Mouse (Mus musculus): ENCODE measurements at regions not wholly inside any gene's neighbourhood (a gene's known extent, or its start where the extent isn't known, plus 50 kb on each side); places are given as distances from the start of the nearest gene placed in this dataset.
"Not testable (repeated sequence)": the region's sequence is repeated elsewhere in the genome, so short reads cannot be mapped to it uniquely, and the experiment has no call there.

DNA sequence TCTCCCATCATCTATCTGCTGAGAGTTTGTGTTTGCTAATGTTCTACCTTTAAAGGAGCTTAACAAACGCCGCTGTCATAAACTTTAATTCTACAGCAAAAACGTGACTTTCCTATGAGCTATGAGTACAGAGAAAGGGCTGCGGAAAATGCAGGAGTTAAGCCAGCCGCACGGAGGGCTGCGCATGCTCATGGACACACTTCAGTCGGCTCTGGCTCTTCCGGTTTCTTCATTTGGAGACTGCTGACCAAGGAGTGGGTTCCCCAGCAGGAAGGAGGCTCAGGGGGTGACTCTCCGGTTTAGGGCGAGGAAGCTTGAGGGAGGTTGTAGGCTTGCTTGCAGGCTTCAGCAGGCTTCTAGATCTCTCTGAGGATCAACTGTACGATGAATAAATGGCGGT lies 59.3 kb downstream of the Sox2 start:
- DNase-seq: no peak

DNA sequence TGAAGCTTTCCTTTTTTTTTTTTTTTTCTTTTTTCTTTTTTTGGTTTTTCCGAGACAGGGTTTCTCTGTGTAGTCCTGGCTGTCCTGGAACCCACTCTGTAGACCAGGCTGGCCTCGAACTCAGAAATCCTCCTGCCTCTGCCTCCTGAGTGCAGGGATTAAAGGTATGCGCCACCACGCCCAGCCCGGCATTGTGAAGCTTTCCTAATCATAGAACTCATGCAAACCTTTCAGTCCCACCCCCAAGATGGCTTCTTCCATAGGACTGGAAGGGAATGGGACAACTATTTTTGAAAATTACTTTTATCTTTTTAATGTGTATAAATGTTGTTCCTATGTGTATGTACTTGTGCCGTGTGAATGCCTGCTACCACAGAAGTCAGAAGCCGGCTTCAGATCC lies 61.9 kb downstream of the Sox2 start:
- DNase-seq: not testable (repeated sequence)

DNA sequence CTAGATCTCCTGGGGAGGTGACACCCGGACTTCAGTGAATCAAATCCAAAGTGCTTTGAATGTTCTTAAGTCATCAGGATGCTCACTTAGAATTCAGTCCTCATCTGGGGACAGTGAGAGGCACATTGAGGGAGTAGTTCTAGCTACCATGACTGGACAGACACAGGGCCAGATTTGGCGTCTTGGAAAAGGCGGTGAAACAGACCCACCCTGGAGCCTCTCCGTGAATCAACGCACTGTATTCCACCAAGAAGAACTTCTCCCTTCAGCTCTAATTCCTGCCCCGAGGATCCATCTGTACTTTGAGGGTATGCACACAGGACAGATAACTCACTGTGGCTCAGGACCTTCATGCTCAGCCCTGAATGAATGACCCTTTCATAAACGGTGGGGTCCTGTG lies 72.3 kb downstream of the Sox2 start:
- no peak for DNase-seq

DNA sequence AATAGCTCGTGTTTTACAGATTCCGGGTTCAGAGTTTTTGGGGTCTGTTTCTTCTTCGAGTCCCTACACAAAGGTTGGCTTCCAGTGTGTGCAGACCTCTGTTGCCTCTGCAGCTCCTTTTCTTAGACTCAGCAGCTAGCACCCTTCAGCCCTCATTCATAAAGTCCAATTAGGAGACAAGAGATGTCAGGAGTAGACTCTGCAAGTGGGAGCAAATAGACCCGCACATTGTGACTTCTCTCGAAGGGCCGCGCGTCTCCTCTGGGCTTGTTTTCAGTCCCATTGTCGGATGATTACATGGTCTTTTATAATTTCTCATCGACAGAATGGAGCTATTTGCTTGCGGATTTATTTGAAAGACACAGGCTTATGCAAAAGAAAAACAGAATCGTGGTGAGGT lies 76.8 kb downstream of the Sox2 start:
- no peak for DNase-seq

DNA sequence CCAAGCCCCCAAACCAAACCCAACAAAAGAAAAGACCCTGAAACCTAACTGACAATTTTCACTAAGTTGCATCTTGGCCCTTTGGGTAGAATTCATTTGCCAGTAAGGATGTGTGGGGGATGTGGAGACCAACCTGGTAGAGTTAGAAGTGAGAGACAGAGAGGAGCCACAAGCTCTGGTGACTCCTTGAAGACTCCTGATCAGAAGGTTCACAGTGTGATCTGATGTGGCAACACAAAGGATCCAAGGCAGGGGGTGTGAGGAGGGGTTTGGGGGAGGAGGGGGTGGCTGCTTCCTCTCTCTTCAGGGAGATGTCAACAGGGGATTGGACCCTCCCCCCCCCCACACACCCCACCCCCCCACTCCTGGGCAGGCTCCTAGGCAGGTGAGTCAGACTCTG lies 78.1 kb downstream of the Sox2 start:
- DNase-seq: no peak

DNA sequence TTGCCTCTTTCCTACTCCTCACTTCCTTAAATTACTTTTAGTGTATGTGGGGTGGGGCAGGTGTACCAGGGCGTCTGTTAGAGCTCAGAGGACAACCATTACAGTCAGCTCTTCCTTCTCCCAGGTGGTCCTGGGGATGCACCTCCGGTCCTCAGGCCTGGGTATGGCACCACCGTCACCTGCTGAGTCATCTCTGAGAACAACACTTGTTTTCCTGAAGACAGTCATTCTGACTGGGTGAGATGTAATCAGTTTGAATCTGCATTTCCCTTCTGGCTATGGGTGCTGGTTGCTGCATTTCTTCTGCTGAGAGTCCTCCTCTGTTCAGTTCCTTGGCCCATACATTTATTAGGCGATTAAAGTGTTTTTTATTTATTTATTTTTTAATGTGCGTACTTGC lies 84.8 kb downstream of the Sox2 start:
- DNase-seq: no peak

DNA sequence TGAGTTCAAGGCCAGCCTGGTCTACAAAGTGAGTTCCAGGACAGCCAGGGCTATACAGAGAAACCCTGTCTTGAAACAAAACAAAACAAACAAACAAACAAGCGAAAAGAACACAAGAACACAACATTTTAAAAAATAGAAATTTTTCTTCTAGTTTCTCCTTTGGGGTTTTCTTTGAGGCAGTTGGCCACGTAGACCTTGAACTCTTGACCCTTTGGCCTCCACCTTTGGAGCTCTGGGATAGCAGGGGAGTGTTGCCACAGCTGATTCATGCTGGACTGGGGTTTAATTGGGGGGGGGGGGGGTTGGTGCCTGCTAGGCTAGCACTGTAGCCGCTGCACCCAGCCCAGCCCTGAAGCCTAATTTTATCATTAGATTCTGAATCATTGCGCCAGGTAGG lies 87.8 kb downstream of the Sox2 start:
- DNase-seq: no peak

DNA sequence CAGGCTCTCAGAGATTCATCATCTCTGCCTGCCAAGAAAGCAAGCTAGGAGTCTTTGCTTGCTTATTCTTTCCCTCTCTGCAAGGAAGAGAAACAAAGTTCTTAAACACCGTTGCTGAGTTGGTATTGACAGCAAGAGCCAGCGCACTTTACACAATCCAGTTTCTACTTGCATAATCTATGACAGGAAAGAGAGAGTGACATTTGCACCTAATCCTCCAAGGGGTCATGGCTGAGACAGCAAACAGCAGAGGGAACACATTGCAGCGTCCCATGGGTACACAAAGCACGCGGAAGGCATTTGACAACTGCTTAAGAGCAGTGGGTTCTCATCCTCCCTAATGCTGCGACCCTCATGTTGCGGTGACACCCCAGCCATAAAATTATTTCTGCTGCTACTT lies 88.7 kb downstream of the Sox2 start:
- DNase-seq: no peak

DNA sequence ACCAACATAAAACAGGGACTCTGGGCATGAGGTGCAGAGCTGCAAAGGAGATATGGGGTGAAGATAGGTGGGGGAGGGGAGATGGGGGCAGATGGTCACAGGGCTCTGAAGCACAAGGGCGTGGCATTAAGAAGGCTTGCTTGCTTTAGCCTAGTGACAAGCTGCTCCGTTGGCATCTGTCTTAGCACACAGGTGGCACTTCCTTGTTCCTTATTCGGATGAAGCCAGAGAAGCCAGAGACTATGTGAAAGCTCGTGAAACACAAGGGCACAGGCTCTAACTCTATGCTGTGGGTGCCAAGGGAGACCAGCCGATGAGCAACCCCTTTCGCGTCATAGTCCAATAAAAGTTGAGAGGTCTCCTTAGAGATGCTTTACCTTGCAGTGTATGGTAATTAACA lies 89.5 kb downstream of the Sox2 start:
- DNase-seq: no peak

DNA sequence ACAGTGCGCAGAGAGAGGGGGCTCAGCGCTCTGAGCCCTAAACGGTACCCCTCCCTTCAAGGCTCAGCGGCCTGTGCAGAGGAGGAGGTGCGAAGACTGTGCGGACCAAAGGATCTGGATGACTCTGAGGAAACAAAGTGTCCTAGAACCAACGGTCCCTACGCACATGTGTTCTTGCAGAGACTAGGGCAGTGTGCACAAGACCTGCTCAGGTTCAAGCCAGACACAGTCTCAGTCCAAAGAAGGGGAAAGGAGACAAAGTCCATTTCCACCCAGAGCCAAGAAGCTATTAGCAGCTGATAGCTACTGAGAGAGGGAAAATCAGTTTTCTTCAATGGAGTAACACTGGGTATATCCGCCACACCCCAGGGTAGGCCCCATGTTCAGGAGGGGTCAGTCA lies 89.9 kb downstream of the Sox2 start:
- peak; percentile 9 for DNase-seq

DNA sequence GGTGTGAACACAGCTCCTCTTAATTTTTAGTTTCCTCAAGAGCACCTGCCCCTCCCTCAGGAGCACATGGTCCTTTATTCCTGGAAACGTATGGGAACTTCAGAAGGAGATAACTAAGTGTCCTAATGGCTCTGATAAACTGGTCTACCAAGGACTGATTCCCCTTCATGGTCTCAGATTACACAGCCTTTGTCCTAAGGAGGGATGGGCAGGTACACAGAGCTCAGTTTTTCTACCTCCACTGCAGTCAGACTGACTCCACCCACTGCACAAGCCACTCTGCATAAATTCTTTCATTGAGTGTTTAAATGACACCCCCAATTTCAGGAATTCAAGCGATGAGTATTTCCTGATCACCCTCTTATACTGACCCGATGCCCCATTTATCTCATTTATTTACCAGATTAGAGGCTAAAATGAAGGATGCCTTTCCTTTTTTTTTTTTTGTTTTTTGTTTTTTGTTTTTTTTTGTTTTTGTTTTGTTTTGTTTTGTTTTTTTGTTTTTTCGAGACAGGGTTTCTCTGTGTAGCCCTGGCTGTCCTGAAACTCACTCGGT lies 95.1 kb downstream of the Sox2 start:
- DNase-seq: no peak

DNA sequence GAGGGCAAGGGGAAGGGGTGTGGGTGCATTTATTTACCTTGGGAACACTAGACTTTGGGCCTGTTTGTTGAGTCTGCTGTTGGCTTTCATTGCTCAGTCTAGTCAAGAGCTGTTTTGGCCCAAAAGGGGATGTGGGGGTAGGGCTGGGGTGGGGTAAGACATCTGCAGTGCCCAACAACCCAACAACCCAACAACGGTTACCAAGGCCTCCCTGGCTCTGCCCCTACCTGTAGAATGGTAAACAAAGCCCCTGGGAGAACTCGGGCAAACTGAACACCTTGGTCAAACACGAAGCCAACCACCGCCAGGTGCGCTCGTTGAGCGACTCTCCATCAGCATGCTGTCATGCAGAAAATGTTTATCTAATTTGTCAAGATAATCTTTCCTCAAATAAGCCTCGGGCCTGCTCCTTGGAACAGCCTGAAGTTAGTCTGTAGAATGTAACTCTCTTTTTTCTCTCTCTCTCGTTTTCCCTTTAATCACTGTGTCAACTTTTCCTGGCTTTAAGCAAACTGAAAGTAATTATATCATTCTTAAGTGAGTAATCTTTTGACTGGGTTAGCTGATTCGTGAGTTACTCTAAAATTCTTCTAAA lies 97.4 kb downstream of the Sox2 start:
- DNase-seq: no peak

DNA sequence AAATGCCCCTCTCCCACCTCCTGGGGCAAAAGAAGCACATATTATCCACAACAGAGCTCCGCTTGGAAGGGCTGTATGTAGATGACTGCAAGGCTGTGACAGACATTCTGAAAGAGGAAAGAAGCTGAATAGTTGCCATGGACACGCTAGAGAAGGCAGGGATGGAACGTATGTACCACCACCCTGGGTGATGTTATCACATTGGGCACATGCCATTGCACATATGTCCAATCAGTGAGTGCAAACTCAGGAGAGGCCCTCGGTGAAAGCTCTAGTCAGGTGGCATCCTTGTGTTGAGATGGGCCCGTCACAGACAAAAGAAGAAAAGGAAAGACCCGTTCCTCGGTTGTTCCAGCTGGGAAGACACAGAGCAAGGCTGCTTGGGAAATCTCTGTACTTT lies 99.8 kb downstream of the Sox2 start:
- no peak for DNase-seq

DNA sequence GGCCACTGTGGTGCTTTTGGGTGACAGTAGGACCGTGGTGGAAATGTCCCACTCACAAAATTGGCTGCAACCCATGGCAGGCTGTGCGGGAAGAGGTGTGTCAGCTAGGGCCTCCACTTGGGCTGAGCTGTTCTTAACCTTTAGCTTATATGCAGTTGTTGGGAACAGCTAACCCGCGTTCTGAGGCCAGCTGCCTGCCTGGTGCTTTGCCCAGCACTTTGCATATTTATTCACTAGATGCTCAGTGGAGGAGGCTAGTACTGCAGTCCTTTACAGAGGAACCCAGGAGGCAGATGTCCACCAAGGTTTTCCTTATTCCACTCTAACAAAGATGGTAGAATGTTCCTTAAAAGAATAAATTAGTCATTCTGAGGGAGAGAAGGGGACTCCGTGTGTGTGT lies 101.3 kb downstream of the Sox2 start:
- DNase-seq: no peak

DNA sequence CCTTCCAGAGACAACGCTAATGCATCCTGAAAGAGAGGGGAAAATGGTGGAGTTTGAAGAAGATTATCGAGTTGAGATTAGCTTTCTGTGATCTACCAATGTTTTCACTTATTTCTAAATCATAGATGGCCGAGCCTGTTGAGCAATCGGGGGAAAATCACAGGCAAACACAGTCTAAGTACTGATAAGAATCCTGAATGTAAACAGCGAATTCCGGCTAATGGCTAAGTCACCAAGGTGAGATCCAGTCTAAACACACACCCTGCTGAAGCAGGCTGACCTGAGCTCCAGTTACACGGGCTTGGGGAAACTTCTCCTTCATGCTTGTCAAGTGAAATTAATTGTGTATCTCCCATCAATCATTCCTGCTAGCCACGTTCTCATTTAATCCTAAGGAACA lies 103.4 kb downstream of the Sox2 start:
- no peak for DNase-seq

DNA sequence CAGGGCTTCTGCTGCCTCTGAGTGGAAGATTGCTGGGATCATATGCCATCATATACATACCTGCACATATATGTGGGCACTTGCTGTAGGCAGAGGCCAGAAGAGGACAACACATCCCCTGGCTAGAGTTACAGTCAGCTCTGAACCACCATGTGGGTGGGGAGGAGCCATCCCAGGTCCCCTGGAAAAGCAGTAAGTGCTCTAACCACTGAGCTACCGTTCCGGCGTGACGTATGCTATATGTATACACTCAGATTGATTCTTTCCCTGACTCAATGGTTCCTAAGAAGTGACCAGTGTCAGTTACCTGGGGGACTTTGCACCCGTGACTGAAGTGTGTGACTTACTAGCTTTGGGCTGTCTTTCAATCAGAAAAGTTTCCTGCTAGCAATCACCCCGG lies 104.6 kb downstream of the Sox2 start:
- no peak for DNase-seq

DNA sequence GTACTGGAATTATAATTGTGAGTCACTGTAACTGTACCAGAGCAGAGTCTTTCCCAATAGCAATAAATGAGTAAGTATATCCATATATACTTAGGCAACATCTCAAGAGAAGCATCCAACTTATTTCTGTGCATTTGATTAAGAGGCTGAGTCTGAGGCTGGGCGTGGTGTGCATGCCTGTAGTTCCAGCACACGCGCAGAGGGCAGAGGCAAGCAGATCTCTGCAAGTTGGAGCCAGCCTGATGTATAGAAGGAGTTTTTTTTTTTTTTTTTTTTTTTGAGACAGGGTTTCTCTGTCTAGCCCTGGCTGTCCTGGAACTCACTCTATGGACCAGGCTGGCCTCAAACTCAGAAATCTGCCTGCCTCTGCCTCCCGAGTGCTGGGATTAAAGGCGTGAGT lies 105.1 kb downstream of the Sox2 start:
- not testable (repeated sequence) for DNase-seq

DNA sequence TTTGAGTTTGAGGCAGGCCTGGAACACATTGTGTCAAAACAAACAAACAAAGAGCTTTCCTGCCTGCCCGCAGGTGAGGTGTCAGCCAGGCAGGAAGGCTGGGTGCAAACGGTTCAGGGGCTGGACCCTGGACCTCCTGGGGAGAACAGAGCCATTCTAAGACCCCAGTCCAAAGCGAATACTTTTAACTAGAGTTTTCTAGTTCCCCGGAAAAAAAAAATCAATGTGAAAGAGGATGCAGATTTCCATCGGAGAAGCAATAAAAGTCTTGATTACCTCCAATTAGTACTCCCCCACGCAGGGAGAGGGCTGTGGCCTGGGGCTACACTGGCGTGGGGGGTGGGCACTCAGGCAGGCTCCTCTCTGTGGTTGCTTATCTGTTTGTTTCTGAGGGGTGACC lies 106.4 kb downstream of the Sox2 start:
- DNase-seq: no peak

DNA sequence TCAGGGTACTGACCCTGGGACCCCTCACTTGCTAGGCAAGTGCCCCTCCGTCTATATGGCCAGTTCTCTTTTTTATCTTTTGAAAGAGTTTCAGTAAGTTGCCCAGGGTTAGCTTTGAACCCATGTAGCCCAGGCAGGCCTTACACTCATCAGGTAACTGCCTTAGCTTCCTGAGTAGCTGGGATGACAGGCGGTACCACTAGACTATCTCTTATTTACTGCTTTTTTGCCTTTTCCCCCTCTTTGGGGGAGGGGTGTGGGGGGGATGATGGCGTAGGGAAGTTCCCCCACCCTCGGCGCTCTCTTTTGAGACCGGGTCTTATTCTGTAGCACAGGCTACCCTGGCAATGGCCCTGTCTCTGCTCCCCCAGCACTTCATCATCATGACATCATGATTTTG lies 106.9 kb downstream of the Sox2 start:
- DNase-seq: no peak

DNA sequence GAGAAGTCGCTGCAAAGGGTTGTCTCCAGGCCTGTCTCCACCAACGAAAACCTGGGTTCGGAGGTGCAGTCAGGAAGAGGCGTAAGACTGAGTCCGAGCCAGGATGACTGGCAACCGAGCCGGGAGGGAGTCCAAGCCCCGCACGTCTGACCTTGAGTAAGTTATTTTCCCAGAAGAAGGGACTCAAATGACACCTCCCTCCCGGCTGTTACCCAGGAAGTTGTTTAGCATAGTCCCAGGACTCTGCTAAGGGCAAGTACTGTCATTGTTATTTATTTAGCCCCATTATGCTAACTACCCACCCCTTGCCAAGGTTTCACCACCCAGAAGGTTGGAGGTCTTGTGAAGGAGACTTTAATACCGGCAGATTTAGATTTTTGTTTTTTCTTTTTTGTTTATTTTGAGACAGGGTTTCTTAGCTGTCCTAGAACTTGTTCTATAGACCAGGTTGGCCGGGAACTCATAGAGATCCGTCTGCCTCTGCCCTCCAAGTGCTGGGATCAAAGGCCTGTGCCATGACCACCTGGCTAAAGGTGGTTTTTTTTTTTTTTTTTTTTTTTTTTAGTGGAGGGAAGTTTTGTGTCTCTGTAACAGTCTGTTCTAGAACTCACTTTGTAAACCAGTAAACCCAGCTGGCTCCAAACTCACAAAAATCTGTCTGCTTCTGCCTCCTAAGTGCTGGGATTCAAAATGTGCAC lies 107.8 kb downstream of the Sox2 start:
- DNase-seq: no peak

DNA sequence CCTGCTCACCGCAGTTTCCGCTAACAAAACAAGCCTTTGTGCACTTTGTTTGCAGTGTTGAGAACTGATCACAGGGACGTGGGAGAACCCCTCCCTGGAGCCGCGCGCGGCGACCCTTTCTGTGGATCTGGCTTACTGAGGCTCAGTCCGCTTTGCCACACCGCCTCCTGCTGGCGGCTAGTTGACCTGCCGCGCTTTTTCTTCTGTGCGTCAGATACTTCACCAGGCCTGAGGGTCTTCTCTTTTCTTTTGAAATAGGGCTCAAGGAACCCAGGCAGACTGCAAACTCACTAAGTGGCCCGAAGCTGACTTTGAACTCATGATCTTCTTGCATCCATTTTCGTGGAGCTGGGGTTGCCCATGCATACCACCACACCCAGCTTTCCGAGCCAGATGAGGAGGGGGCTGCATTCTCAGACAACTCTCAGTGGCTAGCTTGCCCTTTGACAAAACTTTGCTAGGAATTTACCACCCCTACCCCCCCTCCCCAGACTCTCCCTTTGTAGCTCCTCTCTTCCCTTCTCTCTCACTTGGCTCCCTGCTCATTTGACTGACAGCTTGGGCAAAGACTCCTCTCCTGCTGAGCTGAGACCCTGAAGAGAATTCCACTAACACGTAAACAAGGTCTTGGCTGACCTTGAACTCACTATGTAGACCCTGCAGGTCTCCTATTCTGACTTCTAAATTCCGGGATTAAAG lies 109.9 kb downstream of the Sox2 start:
- DNase-seq: no peak

DNA sequence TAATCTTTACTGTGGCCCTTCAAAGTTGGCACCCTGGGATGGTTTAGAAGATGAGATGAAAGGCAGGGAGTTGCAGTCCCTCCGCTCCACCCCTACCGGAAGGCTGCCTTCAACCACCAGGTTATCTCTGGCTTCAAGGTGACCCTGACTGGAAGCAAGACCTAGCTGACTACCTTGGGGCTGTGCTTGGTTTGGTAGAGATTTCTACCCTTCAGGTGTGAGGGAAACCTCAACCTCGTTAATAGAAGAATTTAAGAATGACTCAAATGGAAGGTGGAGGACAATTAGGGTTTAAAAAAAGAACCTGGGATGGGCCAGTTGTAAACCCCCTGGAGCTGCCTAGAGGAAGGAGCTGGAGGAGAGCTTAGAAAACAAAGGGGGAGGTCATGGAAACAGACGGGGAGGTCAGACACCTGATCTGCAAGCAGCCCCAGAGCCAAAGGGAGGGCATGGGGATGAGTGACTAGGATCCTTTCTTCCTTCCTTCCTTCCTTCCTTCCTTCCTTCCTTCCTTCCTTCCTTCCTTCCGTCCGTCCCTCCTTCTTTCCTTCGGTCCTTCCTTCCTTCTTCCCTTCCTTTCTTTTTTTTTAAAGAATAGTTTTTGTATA lies 111.1 kb downstream of the Sox2 start:
- no peak for DNase-seq

DNA sequence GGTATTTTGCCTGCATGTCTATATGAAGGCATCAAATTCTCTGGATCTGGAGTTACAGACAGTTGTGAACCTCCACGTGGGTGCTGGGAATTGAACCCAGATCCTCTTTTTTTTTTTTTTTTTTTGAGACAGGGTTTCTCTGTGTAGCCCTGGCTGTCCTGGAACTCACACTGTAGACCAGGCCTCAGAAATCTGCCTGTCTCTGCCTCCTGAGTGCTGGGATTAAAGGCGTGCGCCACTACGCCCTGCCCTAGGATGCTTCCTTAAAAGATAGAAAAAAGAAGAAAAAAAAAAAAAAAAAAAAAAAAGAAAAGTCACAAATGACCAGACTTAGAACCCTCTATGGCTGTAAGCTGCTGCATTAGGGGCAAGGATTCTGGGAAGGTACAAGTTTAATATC lies 111.6 kb downstream of the Sox2 start:
- DNase-seq: no peak

DNA sequence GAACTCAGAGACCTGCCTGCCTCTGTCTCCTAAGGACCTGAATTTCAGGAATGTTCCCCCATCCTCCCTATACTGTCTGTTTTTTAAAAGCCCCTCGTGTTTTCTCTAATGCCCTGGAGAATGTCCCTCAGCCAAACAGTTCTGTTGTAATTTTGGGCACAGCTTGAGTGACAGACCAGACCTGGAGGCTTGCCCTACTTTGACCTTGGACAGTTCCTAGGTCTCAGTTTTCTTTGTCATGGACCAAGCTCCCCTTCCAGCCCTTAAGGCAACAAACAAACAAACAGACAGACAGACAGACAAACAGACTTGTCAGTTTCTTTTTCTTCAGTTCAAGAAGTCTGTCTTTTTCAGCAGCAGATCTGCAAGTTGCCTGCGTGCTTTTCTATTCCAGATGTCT lies 114.4 kb downstream of the Sox2 start:
- no peak for DNase-seq
